Mouse (Mus musculus): ENCODE results near the gene Obox8.

The Obox8 gene

GRCm38 (mm10) chr7:14333457-14333856, at the start of gene Obox8:
Gene Obox8, minus strand, starts transcription at chr7:14333557.
- DNase-seq (ENCODE audit: low spot score in 2 of 2): no peak

GRCm38 (mm10) chr7:14317209-14317608, 16.1 kb downstream of the Obox8 start:
- DNase-seq (ENCODE audit: low spot score in 2 of 2): no peak

GRCm38 (mm10) chr7:14308671-14309070, 24.7 kb downstream of the Obox8 start:
- no peak for DNase-seq (ENCODE audit: low spot score in 2 of 2)

- DNase-seq (ENCODE audit: low spot score in 2 of 2): no peak
Measured at GRCm38 (mm10) chr7:14307571-14307970, 25.8 kb downstream of the Obox8 start.
